Mouse (Mus musculus): ENCODE data around the gene Rnf225.

DNA sequence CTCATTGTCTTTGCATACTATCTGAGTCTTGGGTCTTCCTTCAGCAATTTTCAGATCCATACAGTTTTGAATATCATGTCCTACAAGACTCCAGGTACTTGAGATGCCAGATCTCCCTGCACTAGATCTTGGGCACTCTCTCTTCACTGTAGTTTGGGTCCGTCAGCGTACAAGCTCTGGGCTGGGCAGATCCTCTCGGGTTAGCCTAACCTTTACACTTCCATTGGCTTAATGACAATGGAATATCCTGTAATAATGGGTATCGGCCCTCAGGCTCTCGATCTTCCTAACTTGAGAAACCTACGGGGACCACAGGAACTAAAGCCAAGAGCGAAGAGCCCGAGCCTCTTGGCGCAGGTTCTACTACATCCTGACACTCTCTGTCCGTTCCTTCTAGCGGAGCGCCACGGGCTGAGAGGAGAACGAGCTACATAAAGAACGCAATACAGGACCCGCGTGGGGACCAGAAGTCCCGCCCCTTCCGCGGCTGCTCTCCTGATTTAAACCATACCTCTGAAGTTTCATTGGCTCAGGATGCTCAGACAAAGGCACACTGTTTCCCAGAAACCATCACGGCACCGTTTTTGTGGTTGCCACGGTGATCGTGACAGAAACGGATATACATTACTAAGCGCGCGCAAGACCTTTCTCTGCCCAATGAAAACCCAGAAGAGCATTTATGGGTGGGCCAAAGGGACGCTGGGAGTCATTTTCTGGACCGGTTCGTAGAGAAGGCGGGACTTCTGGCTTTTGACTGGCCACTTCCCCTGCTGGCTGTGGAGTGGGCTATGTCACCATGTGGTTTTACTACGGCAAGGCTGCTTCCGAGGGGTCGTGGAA lies 22.0 kb downstream of the Rnf225 start:
- TF ChIP-seq CTCF (IDR thresholded peaks at IDR 0.05; ENCODE audit: borderline replicate concordance, extremely low read depth, insufficient read depth, insufficient read length) = no peak
- peak; percentile 73; the same call in 1 of the 2 replicates for TF ChIP-seq POLR2A (IDR thresholded peaks at IDR 0.05; ENCODE audit: borderline replicate concordance, extremely low read depth, insufficient read depth, insufficient read length, poor library complexity, severe bottlenecking)
